Mouse (Mus musculus): ENCODE data around the gene Prrt4. TPM values are rescaled to one million over a fixed set of nuclear protein-coding genes. Genes with fewer than 3 reads are reported as not detected.

Gene Prrt4
- total and polyA plus RNA-seq, 3 experiments = 0.05 TPM; not detected in 2

GRCm38 (mm10) chr6:29126878-29127426 lies 52.4 kb downstream of the Prrt4 start:
- Histone ChIP-seq H3K4me1 (ENCODE audit: insufficient read depth, low read depth, low read length) (no peaks in the 10 kb centered on the region), H3K4me3 (ENCODE audit: low read depth, low read length) (no peak overlapping the region), H3K27me3 (ENCODE audit: insufficient read depth, low read length) (no peaks in the 10 kb centered on the region), H3K36me3 (replicated peaks) (peaks cover 79% of the 10 kb centered on the region), H3K9me3 (replicated peaks) (no peaks in the 10 kb centered on the region)
- no peak for TF ChIP-seq GATA2 (IDR thresholded peaks at IDR 0.05; ENCODE audit: borderline replicate concordance, low read depth, low read length)
- TF ChIP-seq GATA1 (IDR thresholded peaks at IDR 0.05; ENCODE audit: borderline replicate concordance, low read length) = no peak
- TF ChIP-seq CTCF (IDR thresholded peaks at IDR 0.05; ENCODE audit: low read depth, low read length) = no peak
- TF ChIP-seq TAL1 (conservative IDR thresholded peaks at IDR 0.05; ENCODE audit: low read depth, low read length) = no peak
- no peak for TF ChIP-seq POLR2AphosphoS5 (IDR thresholded peaks at IDR 0.05; ENCODE audit: insufficient replicate concordance, low read depth, low read length)
- ATAC-seq (ENCODE audit: extremely low read depth, insufficient number of reproducible peaks, low FRiP score, poor library complexity, severe bottlenecking) (no peak), DNase-seq (ENCODE audit: low spot score) (no peak)

- no peak for ATAC-seq (ENCODE audit: extremely low read depth, insufficient number of reproducible peaks, low FRiP score, poor library complexity, severe bottlenecking)
- TF ChIP-seq TAL1 (conservative IDR thresholded peaks at IDR 0.05; ENCODE audit: low read depth, low read length) (no peak), CTCF (IDR thresholded peaks at IDR 0.05; ENCODE audit: low read depth, low read length) (no peak), POLR2AphosphoS5 (IDR thresholded peaks at IDR 0.05; ENCODE audit: insufficient replicate concordance, low read depth, low read length) (no peak), GATA1 (IDR thresholded peaks at IDR 0.05; ENCODE audit: borderline replicate concordance, low read length) (no peak), GATA2 (IDR thresholded peaks at IDR 0.05; ENCODE audit: borderline replicate concordance, low read depth, low read length) (no peak)
- Histone ChIP-seq H3K27me3 (ENCODE audit: insufficient read depth, low read length) (peaks cover 7% of the 10 kb centered on the region), H3K4me3 (ENCODE audit: low read depth, low read length) (no peak overlapping the region), H3K36me3 (replicated peaks) (peaks cover 14% of the 10 kb centered on the region), H3K4me1 (ENCODE audit: insufficient read depth, low read depth, low read length) (0 out of 2 replicates have a peak, but pooled peaks cover 2% of the 10 kb centered on the region), H3K9me3 (replicated peaks) (no peaks in the 10 kb centered on the region)
- no peak for DNase-seq (ENCODE audit: low spot score)
Measured at GRCm38 (mm10) chr6:29119990-29120389, 59.4 kb downstream of the Prrt4 start.

Other genes with a start within 250 kb of the Prrt4 start
- not detected in 2 replicates for gene Lep, start 119.4 kb downstream of the Prrt4 start, total RNA-seq (2014; fragmentation: Nextera tagmentation)
- 0.11 and 0.12 TPM in 2 replicates for gene Lep, start 119.4 kb downstream of the Prrt4 start, total RNA-seq (2017)
- not detected in 2 replicates for gene Lep, start 119.4 kb downstream of the Prrt4 start, polyA plus RNA-seq (2012)
- 55.3 and 61.0 TPM in 2 replicates for gene Rbm28, start 14.6 kb downstream of the Prrt4 start, total RNA-seq (2014; fragmentation: Nextera tagmentation)
- 56.3 and 59.1 TPM in 2 replicates for gene Rbm28, start 14.6 kb downstream of the Prrt4 start, total RNA-seq (2017)
- gene Rbm28, start 14.6 kb downstream of the Prrt4 start, polyA plus RNA-seq (2012) = 19.1 TPM in 2 replicates
- 2.6 and 2.9 TPM in 2 replicates for gene Impdh1, start 36.8 kb upstream of the Prrt4 start, total RNA-seq (2014; fragmentation: Nextera tagmentation)
- 7.2 and 9.2 TPM in 2 replicates for gene Impdh1, start 36.8 kb upstream of the Prrt4 start, total RNA-seq (2017)
- gene Impdh1, start 36.8 kb upstream of the Prrt4 start, polyA plus RNA-seq (2012) = 40.6 and 55.1 TPM in 2 replicates
- 7.8 and 16.3 TPM in 2 replicates for gene Hilpda, start 92.9 kb upstream of the Prrt4 start, total RNA-seq (2014; fragmentation: Nextera tagmentation)
- gene Hilpda, start 92.9 kb upstream of the Prrt4 start, total RNA-seq (2017) = 31.1 and 34.4 TPM in 2 replicates
- 36.0 and 43.0 TPM in 2 replicates for gene Hilpda, start 92.9 kb upstream of the Prrt4 start, polyA plus RNA-seq (2012)
- gene Fam71f2, start 100.0 kb upstream of the Prrt4 start, total RNA-seq (2014; fragmentation: Nextera tagmentation) = 1.7 and 4.4 TPM in 2 replicates
- gene Fam71f2, start 100.0 kb upstream of the Prrt4 start, total RNA-seq (2017) = 0.33 and 0.70 TPM in 2 replicates
- gene Fam71f2, start 100.0 kb upstream of the Prrt4 start, polyA plus RNA-seq (2012) = not detected in 2 replicates
- not detected in 2 replicates for gene Fam71f1, start 139.6 kb upstream of the Prrt4 start, total RNA-seq (2014; fragmentation: Nextera tagmentation)
- gene Fam71f1, start 139.6 kb upstream of the Prrt4 start, total RNA-seq (2017) = 0.16 and 0.35 TPM in 2 replicates
- gene Fam71f1, start 139.6 kb upstream of the Prrt4 start, polyA plus RNA-seq (2012) = not detected in 2 replicates
- 62.8 and 71.9 TPM in 2 replicates for gene Calu, start 168.5 kb upstream of the Prrt4 start, total RNA-seq (2014; fragmentation: Nextera tagmentation)
- gene Calu, start 168.5 kb upstream of the Prrt4 start, total RNA-seq (2017) = 107 and 113 TPM in 2 replicates
- gene Calu, start 168.5 kb upstream of the Prrt4 start, polyA plus RNA-seq (2012) = 15.6 and 25.4 TPM in 2 replicates
- gene Opn1sw, start 208.9 kb upstream of the Prrt4 start, total RNA-seq (2014; fragmentation: Nextera tagmentation) = not detected in 2 replicates
- gene Opn1sw, start 208.9 kb upstream of the Prrt4 start, total RNA-seq (2017) = 0.27 TPM in 1 of 2 replicates, not detected in the other
- not detected in 2 replicates for gene Opn1sw, start 208.9 kb upstream of the Prrt4 start, polyA plus RNA-seq (2012)
- gene Ccdc136, start 216.7 kb upstream of the Prrt4 start, total RNA-seq (2014; fragmentation: Nextera tagmentation) = not detected in 2 replicates
- 0.11 and 0.23 TPM in 2 replicates for gene Ccdc136, start 216.7 kb upstream of the Prrt4 start, total RNA-seq (2017)
- gene Ccdc136, start 216.7 kb upstream of the Prrt4 start, polyA plus RNA-seq (2012) = 0.02 and 0.04 TPM in 2 replicates

Measured in G1E (cell line).